Mouse (Mus musculus): ENCODE data around the gene Phb2. TPM values are rescaled to one million over a fixed set of nuclear protein-coding genes. Genes with fewer than 3 reads are reported as not detected.
A peak's percentile ranks its signal among the peaks of the same experiment; 100 is the strongest.

Gene Phb2
- polyA plus RNA-seq, 1 experiment: 47.6 TPM

GRCm38 (mm10) chr6:124755306-124755705 is 43.2 kb downstream of the Phb2 start:
- Histone ChIP-seq H3K27me3 (ENCODE audit: control insufficient read depth, insufficient read depth, low read length) (no peaks in the 10 kb centered on the region; the same call in 1 of the 2 replicates), H3K27ac (ENCODE audit: control insufficient read depth, insufficient read depth, low read depth, low read length) (no peak overlapping the region), H3K4me1 (ENCODE audit: control insufficient read depth, insufficient read depth, low read length) (peaks cover 10% of the 10 kb centered on the region), H3K36me3 (ENCODE audit: control insufficient read depth, insufficient read depth, low read length) (no peaks in the 10 kb centered on the region), H3K4me3 (ENCODE audit: control insufficient read depth, low read depth, low read length) (peak overlapping the region; percentile 83)
- TF ChIP-seq CTCF (IDR thresholded peaks at IDR 0.05; ENCODE audit: control insufficient read depth, insufficient read depth, insufficient replicate concordance, low read depth, low read length) (no peak), POLR2A (IDR thresholded peaks at IDR 0.05; ENCODE audit: control insufficient read depth, low read depth, low read length) (no peak)

- peak within 1 kb of the TSS; percentile 68 for H3K27ac ChIP-seq (ENCODE audit: control insufficient read depth, insufficient read depth, low read depth, low read length)
- H3K4me1 ChIP-seq (ENCODE audit: control insufficient read depth, insufficient read depth, low read length): peaks cover 10% of the 10 kb centered on the region
- no peaks in the 10 kb centered on the region for H3K36me3 ChIP-seq (ENCODE audit: control insufficient read depth, insufficient read depth, low read length)
- no peak for TF ChIP-seq POLR2A (IDR thresholded peaks at IDR 0.05; ENCODE audit: control insufficient read depth, low read depth, low read length)
- TF ChIP-seq CTCF (IDR thresholded peaks at IDR 0.05; ENCODE audit: control insufficient read depth, insufficient read depth, insufficient replicate concordance, low read depth, low read length): no peak
- H3K27me3 ChIP-seq (ENCODE audit: control insufficient read depth, insufficient read depth, low read length): no peaks in the 10 kb centered on the region; the same call in 1 of the 2 replicates
- peak within 1 kb of the TSS; percentile 88 for H3K4me3 ChIP-seq (ENCODE audit: control insufficient read depth, low read depth, low read length)
These were observed 43.9 kb downstream of the Phb2 start, which contains the start of the genes Gm45234 and Atn1 for GRCm38 (mm10) chr6:124755831-124756595. Gm45234 (minus strand) TSS chr6:124756021. Atn1 (minus strand) TSS chr6:124756524.

- peak overlapping the region; percentile 68 for H3K27ac ChIP-seq (ENCODE audit: control insufficient read depth, insufficient read depth, low read depth, low read length)
- no peaks in the 10 kb centered on the region for H3K36me3 ChIP-seq (ENCODE audit: control insufficient read depth, insufficient read depth, low read length)
- no peaks in the 10 kb centered on the region; the same call in 1 of the 2 replicates for H3K27me3 ChIP-seq (ENCODE audit: control insufficient read depth, insufficient read depth, low read length)
- TF ChIP-seq POLR2A (IDR thresholded peaks at IDR 0.05; ENCODE audit: control insufficient read depth, low read depth, low read length) (no peak), CTCF (IDR thresholded peaks at IDR 0.05; ENCODE audit: control insufficient read depth, insufficient read depth, insufficient replicate concordance, low read depth, low read length) (no peak)
- peak overlapping the region; percentile 88 for H3K4me3 ChIP-seq (ENCODE audit: control insufficient read depth, low read depth, low read length)
- peaks cover 10% of the 10 kb centered on the region for H3K4me1 ChIP-seq (ENCODE audit: control insufficient read depth, insufficient read depth, low read length)
These were observed 44.7 kb downstream of the Phb2 start for GRCm38 (mm10) chr6:124756652-124757350.

- Histone ChIP-seq H3K27me3 (ENCODE audit: control insufficient read depth, insufficient read depth, low read length) (no peaks in the 10 kb centered on the region; the same call in 1 of the 2 replicates), H3K27ac (ENCODE audit: control insufficient read depth, insufficient read depth, low read depth, low read length) (peak overlapping the region; percentile 68), H3K36me3 (ENCODE audit: control insufficient read depth, insufficient read depth, low read length) (no peaks in the 10 kb centered on the region), H3K4me1 (ENCODE audit: control insufficient read depth, insufficient read depth, low read length) (peaks cover 11% of the 10 kb centered on the region), H3K4me3 (ENCODE audit: control insufficient read depth, low read depth, low read length) (no peak overlapping the region; the same call in 1 of the 2 replicates)
- no peak for TF ChIP-seq CTCF (IDR thresholded peaks at IDR 0.05; ENCODE audit: control insufficient read depth, insufficient read depth, insufficient replicate concordance, low read depth, low read length)
- TF ChIP-seq POLR2A (IDR thresholded peaks at IDR 0.05; ENCODE audit: control insufficient read depth, low read depth, low read length): no peak
These were observed 45.3 kb downstream of the Phb2 start for GRCm38 (mm10) chr6:124757351-124757880.

- TF ChIP-seq POLR2A (IDR thresholded peaks at IDR 0.05; ENCODE audit: control insufficient read depth, low read depth, low read length) (no peak), CTCF (IDR thresholded peaks at IDR 0.05; ENCODE audit: control insufficient read depth, insufficient read depth, insufficient replicate concordance, low read depth, low read length) (no peak)
- H3K36me3 ChIP-seq (ENCODE audit: control insufficient read depth, insufficient read depth, low read length): no peaks in the 10 kb centered on the region
- peaks cover 15% of the 10 kb centered on the region for H3K4me1 ChIP-seq (ENCODE audit: control insufficient read depth, insufficient read depth, low read length)
- H3K4me3 ChIP-seq (ENCODE audit: control insufficient read depth, low read depth, low read length): no peak overlapping the region
- peak overlapping the region; percentile 2; the same call in 1 of the 2 replicates for H3K27ac ChIP-seq (ENCODE audit: control insufficient read depth, insufficient read depth, low read depth, low read length)
- H3K27me3 ChIP-seq (ENCODE audit: control insufficient read depth, insufficient read depth, low read length): no peaks in the 10 kb centered on the region; the same call in 1 of the 2 replicates
These were observed 46.0 kb downstream of the Phb2 start for GRCm38 (mm10) chr6:124757909-124758848.

- no peak overlapping the region for H3K4me3 ChIP-seq (ENCODE audit: control insufficient read depth, low read depth, low read length)
- peaks cover 18% of the 10 kb centered on the region for H3K4me1 ChIP-seq (ENCODE audit: control insufficient read depth, insufficient read depth, low read length)
- no peaks in the 10 kb centered on the region for H3K36me3 ChIP-seq (ENCODE audit: control insufficient read depth, insufficient read depth, low read length)
- no peaks in the 10 kb centered on the region; the same call in 1 of the 2 replicates for H3K27me3 ChIP-seq (ENCODE audit: control insufficient read depth, insufficient read depth, low read length)
- no peak overlapping the region for H3K27ac ChIP-seq (ENCODE audit: control insufficient read depth, insufficient read depth, low read depth, low read length)
- TF ChIP-seq CTCF (IDR thresholded peaks at IDR 0.05; ENCODE audit: control insufficient read depth, insufficient read depth, insufficient replicate concordance, low read depth, low read length): no peak
- no peak for TF ChIP-seq POLR2A (IDR thresholded peaks at IDR 0.05; ENCODE audit: control insufficient read depth, low read depth, low read length)
These were observed 46.7 kb downstream of the Phb2 start for GRCm38 (mm10) chr6:124758849-124759232.
